Mouse (Mus musculus) embryo, embryonic 9.5 days (tissue): ENCODE measurements around the gene Slc4a10.

Experiments
- DNase-seq: peaks from one replicate; pipeline ENCODE4 v3.0.0-alpha.2; 2017; ENCODE audit errors: extremely low spot score

Gene Slc4a10

DNA sequence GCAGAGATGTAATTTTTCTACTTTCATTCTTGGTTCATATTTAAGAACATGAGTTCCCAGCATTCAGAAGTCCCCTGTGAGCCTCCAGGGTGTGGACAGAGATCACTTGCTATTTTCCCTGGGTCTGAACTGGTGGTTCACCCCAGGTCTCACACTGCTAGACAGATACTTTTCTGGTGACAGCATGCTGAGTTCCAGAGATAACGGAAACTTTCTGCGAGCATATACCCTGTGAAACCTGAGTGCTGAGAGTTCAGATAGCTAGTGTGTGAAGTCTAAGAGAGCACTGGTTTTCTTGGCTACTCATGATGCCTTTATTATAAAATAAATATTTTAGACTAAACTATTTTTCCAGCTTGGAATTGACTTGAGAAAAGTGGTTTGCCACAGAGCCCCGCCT lies 232.5 kb downstream of the Slc4a10 start:
- no peak for DNase-seq

DNA sequence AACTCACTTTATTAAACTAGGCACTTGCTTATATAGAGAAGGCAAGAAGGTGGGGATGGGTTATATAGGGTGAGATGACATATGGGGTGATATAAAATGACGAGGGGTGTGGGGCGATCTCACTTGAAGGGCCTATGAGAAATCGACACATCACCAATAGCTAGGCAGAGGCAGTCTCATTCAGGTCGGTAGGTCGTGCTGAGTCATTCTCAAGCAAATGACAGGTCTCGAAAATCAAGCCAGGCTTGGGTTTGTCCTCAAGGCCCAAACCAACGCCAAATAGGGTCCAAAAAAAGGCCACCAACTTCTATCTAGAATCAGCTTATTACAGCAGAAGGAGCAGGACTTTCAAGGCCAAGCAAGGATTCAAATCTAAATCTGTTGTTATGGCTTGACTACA lies 233.5 kb downstream of the Slc4a10 start:
- DNase-seq, result no peak

GRCm38 (mm10) chr2:62285026-62285425 lies 238.8 kb downstream of the Slc4a10 start:
- no peak for DNase-seq

DNA sequence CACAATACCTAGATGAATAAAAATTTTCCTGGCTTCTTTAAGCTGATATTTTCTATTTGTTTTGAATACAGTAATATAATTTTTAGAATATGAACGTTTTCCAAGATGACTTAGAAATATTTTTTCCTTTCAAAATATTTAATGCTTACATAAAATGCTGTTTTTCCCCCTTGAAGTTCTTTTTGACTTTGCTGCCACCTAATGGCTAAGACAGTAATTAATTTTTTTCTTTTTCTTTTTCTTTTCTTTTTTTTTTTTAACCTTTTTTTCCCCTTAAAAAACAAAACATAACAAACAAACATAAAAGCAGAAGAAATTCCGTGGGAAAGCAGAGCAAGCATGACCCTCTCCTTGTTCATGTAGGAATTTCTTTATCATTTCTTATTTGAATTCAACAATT lies 239.6 kb downstream of the Slc4a10 start:
- no peak for DNase-seq

DNA sequence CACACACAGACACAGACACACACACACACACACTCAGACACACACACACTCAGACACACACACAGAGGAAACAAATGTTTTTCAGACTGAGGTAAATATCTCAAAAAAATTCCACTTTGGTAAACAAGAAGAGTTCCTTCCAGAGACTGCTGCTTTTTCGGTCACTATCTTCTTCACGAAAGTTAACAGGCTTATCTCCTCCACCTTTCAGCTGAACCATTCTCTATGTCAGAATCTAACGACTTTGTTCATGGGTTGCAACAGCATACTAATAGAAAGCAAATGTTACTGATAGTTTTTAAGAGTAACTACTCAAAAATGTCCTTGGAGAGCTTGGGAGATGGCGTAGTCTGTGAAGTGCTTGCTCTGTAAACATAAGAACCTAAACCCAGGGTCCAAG lies 241.3 kb downstream of the Slc4a10 start:
- no peak for DNase-seq

GRCm38 (mm10) chr2:62293846-62294245 lies 247.6 kb downstream of the Slc4a10 start:
- DNase-seq, result no peak

DNA sequence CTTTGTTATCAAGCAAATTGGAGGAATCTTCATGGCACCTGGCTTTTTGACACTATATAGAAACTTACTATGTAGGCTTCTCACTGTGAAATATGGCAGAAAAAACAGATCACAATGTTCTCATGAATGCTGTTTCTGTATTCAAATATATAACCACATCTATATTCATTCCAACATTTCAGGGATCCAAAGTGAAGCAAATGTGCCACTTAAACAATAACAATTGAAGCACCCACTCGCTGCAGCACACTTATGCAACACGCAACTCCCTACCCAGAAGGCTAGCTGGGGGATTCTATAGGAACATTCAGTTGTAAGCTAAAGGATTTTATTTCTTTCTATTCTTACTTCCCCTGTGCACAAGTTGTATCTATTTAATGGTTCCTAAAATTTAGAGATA lies 255.5 kb downstream of the Slc4a10 start:
- DNase-seq, result no peak

DNA sequence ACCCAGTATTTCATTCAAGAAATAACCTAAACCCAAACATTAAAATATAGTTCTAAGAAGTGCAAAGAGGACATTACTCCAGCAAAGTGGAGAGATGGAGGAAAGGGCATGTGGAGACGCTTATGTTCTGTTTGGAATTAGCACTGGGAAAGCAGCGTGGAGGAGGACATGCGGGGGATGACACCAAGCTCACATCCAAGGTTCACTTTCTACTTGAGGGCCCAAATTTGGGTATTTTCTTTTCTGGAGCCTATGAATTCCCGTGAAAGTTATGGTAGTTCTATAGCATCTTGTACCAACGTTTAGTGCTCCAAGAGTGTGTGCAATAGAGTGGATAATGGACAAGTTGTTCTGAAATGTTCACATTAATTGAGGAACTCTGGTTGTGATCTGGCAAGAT lies 260.7 kb downstream of the Slc4a10 start:
- no peak for DNase-seq

DNA sequence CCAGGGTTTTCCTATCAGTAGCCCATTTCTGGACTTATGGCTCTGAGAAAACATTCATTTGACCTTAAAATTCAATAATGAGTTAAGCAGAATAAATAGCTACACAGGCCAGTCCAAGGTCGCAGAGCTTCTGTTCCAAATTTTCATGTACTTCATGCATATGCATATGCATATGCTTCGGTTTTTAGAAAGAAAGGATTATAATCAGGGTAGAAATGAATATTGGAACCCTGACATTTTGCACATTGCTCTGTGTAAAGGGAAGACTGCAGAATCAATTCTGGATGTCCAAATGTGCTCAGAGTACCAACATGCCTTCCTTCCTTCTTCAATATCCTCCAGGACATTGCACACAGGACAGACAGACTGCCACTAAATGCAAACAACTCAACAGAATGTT lies 261.2 kb downstream of the Slc4a10 start:
- no peak for DNase-seq

GRCm38 (mm10) chr2:62316930-62317329 lies 270.7 kb downstream of the Slc4a10 start:
- DNase-seq, result no peak

DNA sequence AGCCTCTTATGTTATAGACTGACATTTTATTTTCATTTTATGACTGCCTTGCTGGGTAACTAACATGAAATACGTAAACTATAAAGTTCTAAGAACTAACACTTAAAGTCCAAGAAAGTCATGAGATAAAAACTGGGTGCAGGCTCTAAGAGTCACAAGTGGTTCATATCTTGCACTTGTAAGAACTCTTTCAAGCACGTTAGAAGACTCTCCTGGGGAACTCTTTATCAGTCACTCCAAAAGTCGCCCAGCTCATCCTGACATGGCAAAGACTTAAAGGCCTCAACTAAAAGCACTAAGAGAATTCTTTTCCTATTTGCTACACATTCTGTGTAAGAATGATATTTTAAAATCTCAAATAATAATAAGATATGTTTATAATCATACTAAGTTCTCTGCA lies 273.2 kb downstream of the Slc4a10 start:
- DNase-seq, result no peak

- no peak for DNase-seq
Measured at GRCm38 (mm10) chr2:62323078-62323637, 276.9 kb downstream of the Slc4a10 start.

GRCm38 (mm10) chr2:62325388-62325787 lies 279.1 kb downstream of the Slc4a10 start:
- DNase-seq, result no peak

DNA sequence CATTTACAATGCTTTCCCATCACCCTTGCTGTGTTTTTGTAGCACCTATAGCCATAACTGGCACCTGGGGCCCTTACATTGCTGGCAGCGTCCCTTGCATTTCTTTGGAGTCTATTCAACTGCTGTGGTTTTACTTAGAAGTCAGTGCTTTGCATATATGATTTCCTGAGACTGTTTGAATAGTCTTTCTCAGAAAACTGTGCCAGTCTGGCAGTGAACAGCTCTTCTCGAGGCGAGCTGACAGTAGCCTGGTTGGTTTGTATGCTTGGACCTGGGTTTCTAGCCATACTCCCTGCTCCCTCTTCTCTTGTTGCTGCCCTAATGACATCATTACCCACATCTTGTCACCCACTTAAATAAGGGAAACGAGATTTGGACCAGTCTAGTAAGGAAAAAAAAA lies 285.7 kb downstream of the Slc4a10 start:
- no peak for DNase-seq

- no peak for DNase-seq
Measured at GRCm38 (mm10) chr2:62332465-62332864, 286.2 kb downstream of the Slc4a10 start.

DNA sequence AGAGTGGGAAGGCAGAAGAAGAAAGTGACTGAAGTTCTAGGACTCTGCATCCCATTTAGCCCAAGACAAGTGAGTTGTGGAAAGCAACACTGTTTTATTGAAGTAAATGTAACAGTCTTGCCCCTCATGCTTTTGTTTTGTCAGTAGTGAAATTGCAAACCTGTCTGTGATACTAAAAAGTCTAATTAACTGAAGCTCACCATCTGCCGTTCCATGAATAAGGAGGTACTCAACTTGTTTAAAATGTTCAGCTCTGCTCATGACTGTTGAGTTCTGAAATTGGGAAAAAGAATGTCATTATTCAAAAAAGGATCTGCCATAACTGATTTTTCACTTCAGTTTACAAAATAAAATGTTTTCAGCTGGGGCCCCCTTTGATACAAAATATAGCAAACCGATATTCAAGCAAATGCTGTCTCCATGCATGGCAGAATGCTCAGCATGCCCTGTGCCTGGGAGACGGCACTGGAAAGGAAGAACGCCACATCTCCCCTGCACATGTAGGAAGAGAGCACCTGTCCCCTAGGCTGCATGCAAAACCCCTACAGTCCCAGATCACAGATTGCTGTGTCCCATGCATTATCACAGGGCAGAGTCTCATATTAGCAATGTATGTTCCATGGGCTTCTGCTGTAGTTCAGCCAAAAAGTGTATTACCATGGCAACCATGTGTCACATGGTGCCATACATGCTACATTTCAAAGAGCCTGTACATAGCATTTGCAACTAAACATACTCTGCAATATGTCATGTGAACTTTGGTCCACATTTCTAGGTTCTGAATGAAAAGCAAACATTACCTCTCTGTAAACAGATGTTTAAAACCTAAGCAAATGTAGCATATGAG lies 288.4 kb downstream of the Slc4a10 start:
- DNase-seq, result no peak

- DNase-seq, result no peak
Measured at GRCm38 (mm10) chr2:62337086-62337485, 290.8 kb downstream of the Slc4a10 start.

DNA sequence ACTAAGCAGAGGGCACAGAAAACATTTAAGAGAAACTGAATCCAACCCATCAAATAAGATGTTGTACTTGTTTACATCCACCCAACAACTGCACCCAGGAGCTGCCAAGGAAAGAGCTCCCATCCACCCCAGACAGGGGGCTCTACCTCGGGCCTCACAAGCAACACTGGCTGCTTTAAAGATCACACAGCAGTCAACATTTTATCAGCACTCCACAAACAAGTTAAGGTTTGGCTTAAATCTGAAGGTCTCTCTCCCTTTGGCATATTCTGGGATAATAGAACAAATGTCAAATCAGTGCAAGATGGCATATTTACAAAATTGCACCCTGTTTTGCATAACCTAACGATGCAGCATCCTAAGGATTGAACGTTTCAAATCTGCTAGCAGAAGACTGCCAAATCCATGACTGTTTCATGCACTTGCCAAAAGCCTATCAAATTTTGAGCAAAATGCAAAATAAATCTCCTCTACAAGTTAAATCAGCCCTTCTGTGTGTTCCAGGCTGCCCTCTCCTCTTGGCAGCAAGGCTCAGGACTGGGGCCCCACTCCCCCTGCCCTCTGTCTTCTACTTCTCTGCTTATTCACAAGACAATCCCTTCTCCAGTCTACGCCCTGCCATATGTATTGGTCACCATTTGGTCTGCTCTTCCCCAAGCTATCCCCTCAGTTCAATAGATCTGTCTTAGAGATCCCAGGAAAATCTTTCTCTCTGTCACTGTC lies 293.1 kb downstream of the Slc4a10 start:
- no peak for DNase-seq

- no peak for DNase-seq
Measured at GRCm38 (mm10) chr2:62341061-62341733, 294.9 kb downstream of the Slc4a10 start.

DNA sequence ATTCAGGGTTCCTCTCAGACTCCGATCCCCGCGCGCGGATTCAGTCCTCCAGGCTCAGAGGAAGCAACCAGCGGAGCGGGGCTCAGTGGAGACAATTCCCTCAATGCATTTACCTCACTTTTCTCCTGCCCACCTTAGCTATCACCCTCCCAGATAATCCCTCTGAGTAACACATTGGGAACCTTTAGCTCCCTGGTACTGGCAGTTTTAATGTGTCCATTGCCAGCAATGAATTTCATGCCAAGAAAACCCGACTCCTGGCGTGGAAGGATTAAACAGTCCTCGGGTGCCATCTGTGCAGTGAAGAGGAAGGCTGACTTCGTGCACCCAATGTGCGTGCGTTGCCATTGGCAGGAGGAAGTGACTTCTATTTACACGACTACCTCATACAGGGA lies 295.5 kb downstream of the Slc4a10 start:
- DNase-seq, result no peak

DNA sequence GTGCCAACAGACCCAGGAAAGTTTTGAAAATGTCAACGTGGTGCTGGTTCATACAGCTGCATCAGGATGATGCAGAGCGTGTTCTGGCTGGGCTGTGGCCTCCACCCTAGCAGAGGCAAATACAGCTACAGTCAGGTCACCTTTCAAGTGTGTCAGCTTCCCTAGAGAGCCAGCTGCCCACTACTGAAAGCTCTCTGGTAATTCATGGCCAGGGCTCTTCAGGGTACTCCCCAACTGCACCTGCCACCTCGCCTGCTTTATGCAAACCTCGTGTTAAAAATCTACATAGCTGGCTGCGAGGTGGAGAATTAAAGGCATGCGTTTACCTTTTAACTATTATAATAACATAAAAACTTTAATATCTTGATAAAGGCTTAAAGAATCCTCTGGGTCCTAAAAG lies 298.1 kb downstream of the Slc4a10 start:
- DNase-seq, result no peak

- DNase-seq, result no peak
Measured at GRCm38 (mm10) chr2:62346771-62347170, 300.5 kb downstream of the Slc4a10 start.
